Mouse (Mus musculus): ENCODE results near the gene Tmem159.

GRCm38 (mm10) chr7:120094216-120094615 is 7.9 kb upstream of the Tmem159 start:
- TF ChIP-seq CTCF (IDR thresholded peaks at IDR 0.05; ENCODE audit: borderline replicate concordance, control insufficient read depth, extremely low read depth, insufficient read depth, low read length, poor library complexity) (no peak), POLR2A (IDR thresholded peaks at IDR 0.05; ENCODE audit: control insufficient read depth, extremely low read depth, insufficient read depth, low read length, poor library complexity) (no peak)
